Mouse (Mus musculus) MEL (cell line): ENCODE results near the gene Tbc1d14.

Experiments
- BHLHE40 ChIP-seq: IDR thresholded peaks from 2 replicates; pipeline ENCODE4 v1.6.1; 2012; ENCODE audit warnings: low read depth, mild to moderate bottlenecking, inconsistent platforms, low read length, improper control_type of control experiment, borderline replicate concordance
- CHD2 ChIP-seq: IDR thresholded peaks from 2 replicates; pipeline ENCODE4 v1.6.1; 2011; ENCODE audit warnings: low read length, improper control_type of control experiment
- CTCF ChIP-seq, 3 experiments: IDR thresholded peaks in 2 of 3; conservative IDR thresholded peaks in 1 of 3; 2 replicates each; pipeline ENCODE4 v1.5.1; 2011 to 2012; ENCODE audit warnings: low read length in 3 of 3, low read depth in 2 of 3, mild to moderate bottlenecking in 2 of 3, improper control_type of control experiment in 1 of 3, inconsistent platforms in 1 of 3, mixed read lengths in 1 of 3, moderate library complexity in 1 of 3; ENCODE audit not compliant: control insufficient read depth in 1 of 3, insufficient read depth in 1 of 3, poor library complexity in 1 of 3, severe bottlenecking in 1 of 3
- ELF1 ChIP-seq: IDR thresholded peaks from 2 replicates; pipeline ENCODE4 v1.6.1; 2014; ENCODE audit warnings: low read depth, mild to moderate bottlenecking, inconsistent platforms, low read length, improper control_type of control experiment, moderate library complexity
- EP300 ChIP-seq, 2 experiments: IDR thresholded peaks; 2 replicates each; pipeline ENCODE4 v1.6.1; 2011; ENCODE audit warnings: improper control_type of control experiment in 2 of 2, low read length in 2 of 2, low read depth in 1 of 2, mild to moderate bottlenecking in 1 of 2
- HCFC1 ChIP-seq: IDR thresholded peaks from 2 replicates; pipeline ENCODE4 v1.6.1; 2012; ENCODE audit warnings: low read depth, mild to moderate bottlenecking, inconsistent platforms, low read length, improper control_type of control experiment, moderate library complexity
- MAX ChIP-seq: IDR thresholded peaks from 2 replicates; pipeline ENCODE4 v1.6.1; 2011; ENCODE audit warnings: low read length, improper control_type of control experiment
- POLR2A ChIP-seq, 2 experiments: IDR thresholded peaks; 2 replicates each; pipeline ENCODE4 v1.6.1; 2011 to 2012; ENCODE audit warnings: low read length in 2 of 2, mild to moderate bottlenecking in 2 of 2, control low read depth in 1 of 2, improper control_type of control experiment in 1 of 2, low read depth in 1 of 2, moderate library complexity in 1 of 2; ENCODE audit not compliant: control insufficient read depth in 1 of 2, insufficient read depth in 1 of 2, poor library complexity in 1 of 2
- POLR2AphosphoS2 ChIP-seq: IDR thresholded peaks from 2 replicates; pipeline ENCODE4 v1.6.1; 2011; ENCODE audit warnings: low read length, improper control_type of control experiment
- RCOR1 ChIP-seq: IDR thresholded peaks from 2 replicates; pipeline ENCODE4 v1.6.1; 2012; ENCODE audit warnings: low read depth, mild to moderate bottlenecking, inconsistent platforms, low read length, improper control_type of control experiment
- TBP ChIP-seq: IDR thresholded peaks from 2 replicates; pipeline ENCODE4 v1.8.0; 2011; ENCODE audit warnings: low read depth, low read length, improper control_type of control experiment
- TCF12 ChIP-seq: IDR thresholded peaks from 2 replicates; pipeline ENCODE4 v1.6.1; 2014; ENCODE audit warnings: low read depth, mild to moderate bottlenecking, inconsistent platforms, low read length, improper control_type of control experiment, moderate library complexity
- UBTF ChIP-seq: IDR thresholded peaks from 2 replicates; pipeline ENCODE4 v1.6.1; 2012; ENCODE audit warnings: low read depth, mild to moderate bottlenecking, inconsistent platforms, low read length, improper control_type of control experiment, moderate library complexity, borderline replicate concordance; ENCODE audit not compliant: insufficient read depth
- USF2 ChIP-seq, 2 experiments: IDR thresholded peaks; 2 replicates each; pipeline ENCODE4 v1.6.1; 2011 to 2012; ENCODE audit warnings: improper control_type of control experiment in 2 of 2, low read length in 2 of 2, borderline replicate concordance in 1 of 2, inconsistent platforms in 1 of 2, low read depth in 1 of 2, mild to moderate bottlenecking in 1 of 2; ENCODE audit not compliant: insufficient read depth in 1 of 2

GRCm38 (mm10) chr5:36480398-36480797, 112.7 kb downstream of the Tbc1d14 start:
- TF ChIP-seq POLR2AphosphoS2 (no peak), TCF12 (no peak), UBTF (no peak), ELF1 (no peak), POLR2A (IDR thresholded peaks at IDR 0.05; ENCODE audit: control insufficient read depth in 1 of 2, insufficient read depth in 1 of 2, low read depth in 1 of 2, low read length in 2 of 2, poor library complexity in 1 of 2) (no peak), CTCF (IDR thresholded peaks at IDR 0.05 in 2 of 3, conservative IDR thresholded peaks at IDR 0.05 in 1 of 3; ENCODE audit: control insufficient read depth in 1 of 3, insufficient read depth in 1 of 3, low read depth in 2 of 3, low read length in 3 of 3, poor library complexity in 1 of 3, severe bottlenecking in 1 of 3) (no peak), CHD2 (no peak), MAX (no peak), BHLHE40 (no peak), EP300 (IDR thresholded peaks at IDR 0.05; ENCODE audit: low read depth in 1 of 2, low read length in 2 of 2) (no peak), USF2 (IDR thresholded peaks at IDR 0.05; ENCODE audit: borderline replicate concordance in 1 of 2, insufficient read depth in 1 of 2, low read depth in 1 of 2, low read length in 2 of 2) (no peak), HCFC1 (no peak), RCOR1 (no peak), TBP (no peak)
